Mouse (Mus musculus) thymus, adult 2 months (tissue): ENCODE results near the gene Il11. TPM values are rescaled to one million over a fixed set of nuclear protein-coding genes. Genes with fewer than 3 reads are reported as not detected.

Source experiments
- DNase-seq: peaks from one replicate; pipeline ENCODE4 v3.0.0; 2021
- H3K27ac ChIP-seq: fragments of 200-500 bp; 2 replicates; pipeline ENCODE4 v1.5.1; 2012; ENCODE audit warnings: low read length, control low read depth; ENCODE audit not compliant: control insufficient read depth, insufficient read depth
- H3K27me3 ChIP-seq: fragments of 200-500 bp; 2 replicates; pipeline ENCODE4 v1.6.1; 2012; ENCODE audit warnings: mild to moderate bottlenecking, low read length, moderate library complexity, mixed read lengths; ENCODE audit not compliant: control insufficient read depth, insufficient read depth
- H3K36me3 ChIP-seq: fragments of 200-500 bp; 2 replicates; pipeline ENCODE4 v1.6.1; 2012; ENCODE audit warnings: mild to moderate bottlenecking, low read length, moderate library complexity; ENCODE audit not compliant: control insufficient read depth, insufficient read depth
- H3K4me1 ChIP-seq: fragments of 200-500 bp; replicated peaks from 2 replicates; pipeline ENCODE4 v1.6.1; 2012; ENCODE audit warnings: low read length; ENCODE audit not compliant: control insufficient read depth, insufficient read depth
- H3K4me3 ChIP-seq: fragments of 200-500 bp; 2 replicates; pipeline ENCODE4 v1.5.1; 2012; ENCODE audit warnings: mild to moderate bottlenecking, low read length, control low read depth, moderate library complexity; ENCODE audit not compliant: control insufficient read depth, insufficient read depth
- CTCF ChIP-seq: fragments of 200-500 bp; IDR thresholded peaks from 2 replicates; pipeline ENCODE4 v1.5.1; 2012; ENCODE audit warnings: mild to moderate bottlenecking, control low read depth, low read length, moderate library complexity, borderline replicate concordance; ENCODE audit not compliant: control insufficient read depth, poor library complexity, insufficient read depth; ENCODE audit errors: extremely low read depth
- POLR2A ChIP-seq: fragments of 200-500 bp; IDR thresholded peaks from 2 replicates; pipeline ENCODE4 v1.6.1; 2012; ENCODE audit warnings: mild to moderate bottlenecking, low read length, control low read depth, moderate library complexity; ENCODE audit not compliant: control insufficient read depth, poor library complexity, insufficient read depth; ENCODE audit errors: extremely low read depth
- WGBS: fragments of 180-500 bp; shearing (Covaris S2); methylation state at CpG from one replicate; pipeline ENCODE4 v1.1.7; 2018; 5-methylcytosine and 5-hydroxymethylcytosine counted together
- polyA plus RNA-seq: library from polyadenylated mRNA; depleted of rRNA; stranded (reverse); fragments of >200 nt; gene quantifications from 2 replicates; pipeline ENCODE4 v1.2.3, GENCODE M21; 2012

The Il11 gene
- polyA plus RNA-seq, 1 experiment: 0.32 TPM

- WGBS: 3% methylated on average over 30 of the region's 30 CpGs
Measured at GRCm38 (mm10) chr7:4751971-4752820, 30.5 kb downstream of the Il11 start.

GRCm38 (mm10) chr7:4749169-4749568 lies 33.5 kb downstream of the Il11 start:
- TF ChIP-seq POLR2A (no peak), CTCF (no peak)
- Histone ChIP-seq H3K4me3 (no peak overlapping the region), H3K36me3 (no peaks in the 10 kb centered on the region), H3K27me3 (no peaks in the 10 kb centered on the region), H3K27ac (no peak overlapping the region), H3K4me1 (peaks cover 17% of the 10 kb centered on the region)
- 94% methylated on average over 2 of the region's 2 CpGs for WGBS
- no peak for DNase-seq

More at GRCm38 (mm10) chr7:4751971-4752820, 30.5 kb downstream of the Il11 start:
- Histone ChIP-seq H3K4me3 (peak overlapping the region; percentile 57), H3K4me1 (peaks cover 17% of the 10 kb centered on the region), H3K27me3 (no peaks in the 10 kb centered on the region), H3K27ac (no peak overlapping the region; the same call in 1 of the 2 replicates), H3K36me3 (no peaks in the 10 kb centered on the region)
- DNase-seq: peak; percentile 25
- no peak for TF ChIP-seq CTCF
- no peak for TF ChIP-seq POLR2A

- 81% methylated on average over 4 of the region's 4 CpGs for WGBS
- no peak for TF ChIP-seq POLR2A
- no peak for TF ChIP-seq CTCF
- Histone ChIP-seq H3K4me3 (no peak overlapping the region), H3K27ac (no peak overlapping the region), H3K4me1 (peaks cover 16% of the 10 kb centered on the region), H3K36me3 (no peaks in the 10 kb centered on the region), H3K27me3 (no peaks in the 10 kb centered on the region)
- DNase-seq: no peak
Measured at GRCm38 (mm10) chr7:4748321-4748720, 34.3 kb downstream of the Il11 start.

GRCm38 (mm10) chr7:4747156-4747899 lies 35.3 kb downstream of the Il11 start:
- H3K27ac ChIP-seq: no peak overlapping the region
- WGBS: 94% methylated on average over 9 of the region's 9 CpGs

GRCm38 (mm10) chr7:4746326-4746980 lies 36.2 kb downstream of the Il11 start:
- Histone ChIP-seq H3K27ac (no peak overlapping the region), H3K36me3 (no peaks in the 10 kb centered on the region), H3K27me3 (no peaks in the 10 kb centered on the region), H3K4me3 (no peak overlapping the region), H3K4me1 (peaks cover 1% of the 10 kb centered on the region; the same call in 1 of the 2 replicates)
- no peak for DNase-seq
- TF ChIP-seq POLR2A: no peak
- TF ChIP-seq CTCF: no peak
- WGBS: 97% methylated on average over 22 of the region's 22 CpGs

More at GRCm38 (mm10) chr7:4747156-4747899, 35.3 kb downstream of the Il11 start:
- DNase-seq: no peak
- H3K27me3 ChIP-seq: no peaks in the 10 kb centered on the region
- TF ChIP-seq POLR2A (no peak), CTCF (no peak)
- H3K36me3 ChIP-seq: no peaks in the 10 kb centered on the region
- H3K4me3 ChIP-seq: no peak overlapping the region
- peaks cover 9% of the 10 kb centered on the region for H3K4me1 ChIP-seq

- TF ChIP-seq CTCF (no peak), POLR2A (no peak)
- Histone ChIP-seq H3K4me1 (peaks cover 12% of the 10 kb centered on the region), H3K4me3 (no peak overlapping the region), H3K27ac (no peak overlapping the region), H3K36me3 (no peaks in the 10 kb centered on the region), H3K27me3 (no peaks in the 10 kb centered on the region)
- over 99% methylated on average over 6 of the region's 6 CpGs for WGBS
- no peak for DNase-seq
Measured at GRCm38 (mm10) chr7:4744886-4745285, 37.8 kb downstream of the Il11 start.
